Mouse (Mus musculus): ENCODE data around the gene Cdh3.

- TF ChIP-seq RCOR1 (IDR thresholded peaks at IDR 0.05; ENCODE audit: low read depth, low read length): no peak
- no peak for TF ChIP-seq CTCF (IDR thresholded peaks at IDR 0.05 in 2 of 3, conservative IDR thresholded peaks at IDR 0.05 in 1 of 3; ENCODE audit: control insufficient read depth in 1 of 3, insufficient read depth in 1 of 3, low read depth in 2 of 3, low read length in 3 of 3, poor library complexity in 1 of 3, severe bottlenecking in 1 of 3)
- no peak for TF ChIP-seq E2F4 (IDR thresholded peaks at IDR 0.05; ENCODE audit: borderline replicate concordance, low read depth, low read length)
- TF ChIP-seq TAL1 (IDR thresholded peaks at IDR 0.05; ENCODE audit: low read length): no peak
- TF ChIP-seq ZNF384 (IDR thresholded peaks at IDR 0.05; ENCODE audit: low read depth, low read length): no peak
- no peak for TF ChIP-seq POLR2A (IDR thresholded peaks at IDR 0.05; ENCODE audit: control insufficient read depth in 1 of 2, insufficient read depth in 1 of 2, low read depth in 1 of 2, low read length in 2 of 2, poor library complexity in 1 of 2)
Observed at GRCm38 (mm10) chr8:106500018-106500685, 10.5 kb upstream of the Cdh3 start, which contains the start of gene 6030452D12Rik.

Data from MEL (cell line).